7 mouse cellular contexts compared by ENCODE assay signal in genomic region chr7:45125144-45125600, GRCm38 (mm10). TPM values are rescaled to one million over a fixed set of nuclear protein-coding genes. Genes with fewer than 3 reads are reported as not detected.
DNase-seq lines count a peak whose midpoint lies in the region; ATAC-seq and TF ChIP-seq lines count a peak whose summit lies in the region.

No protein-coding gene starts in this region.

- H3K9me3 ChIP-seq in stomach, postnatal 0 days (ENCODE audit: control insufficient read depth, low read length) = no peaks in the 10 kb centered on the region

- no peak for ATAC-seq in stomach, postnatal 0 days (ENCODE audit: low FRiP score, low TSS enrichment)
- ATAC-seq in megakaryocyte-erythroid progenitor cell, adult 5-6 weeks (replicated peaks; ENCODE audit: low FRiP score, low TSS enrichment, poor library complexity, severe bottlenecking) = no peak

- 60% methylated on average over 7 of the region's 7 CpGs for WGBS in liver, adult 2 months
- WGBS in stomach, postnatal 0 days = 25% methylated on average over 7 of the region's 7 CpGs

- H3K9ac ChIP-seq in liver, adult 2 months (ENCODE audit: low read depth, low read length) = no peak overlapping the region
- no peak overlapping the region for H3K9ac ChIP-seq in stomach, postnatal 0 days (ENCODE audit: low read length)

- no peak overlapping the region for H3K4me2 ChIP-seq in stomach, postnatal 0 days (replicated peaks; ENCODE audit: low read depth)

- no peak overlapping the region; the same call in 1 of the 2 replicates for H3K27ac ChIP-seq in liver, adult 2 months (replicated peaks; ENCODE audit: insufficient read depth, low read depth, low read length)
- 0 out of 2 replicates have a peak overlapping the region, but pooled peaks have one; percentile 18 for H3K27ac ChIP-seq in stomach, postnatal 0 days (replicated peaks)

- no peak for TF ChIP-seq CTCF in liver, adult 2 months (IDR thresholded peaks at IDR 0.05; ENCODE audit: low read depth, low read length)
- peak; percentile 61 for TF ChIP-seq CTCF in stomach, postnatal 0 days (IDR thresholded peaks at IDR 0.05; ENCODE audit: low read depth)

- H3K4me1 ChIP-seq in liver, adult 2 months (ENCODE audit: control insufficient read depth, insufficient read depth, low read length) = peaks cover 30% of the 10 kb centered on the region
- 0 out of 2 replicates have a peak, but pooled peaks cover 5% of the 10 kb centered on the region for H3K4me1 ChIP-seq in stomach, postnatal 0 days (replicated peaks; ENCODE audit: control insufficient read depth, insufficient read depth)

- no peak for TF ChIP-seq POLR2A in liver, adult 2 months (IDR thresholded peaks at IDR 0.05; ENCODE audit: extremely low read depth, insufficient read depth, low read length)

- H3K27me3 ChIP-seq in liver, adult 2 months (ENCODE audit: control insufficient read depth, insufficient read depth, low read length) = no peaks in the 10 kb centered on the region
- no peaks in the 10 kb centered on the region for H3K27me3 ChIP-seq in stomach, postnatal 0 days (ENCODE audit: control insufficient read depth, insufficient read depth, low read length)

- no peak overlapping the region for H3K4me3 ChIP-seq in liver, adult 2 months (ENCODE audit: insufficient read depth, low read depth, low read length)
- no peak overlapping the region for H3K4me3 ChIP-seq in stomach, postnatal 0 days (ENCODE audit: low read depth, low read length)

- TF ChIP-seq EP300 in stomach, postnatal 0 days (optimal IDR thresholded peaks at IDR 0.05) = no peak

- peaks cover 30% of the 10 kb centered on the region; the same call in 1 of the 2 replicates for H3K36me3 ChIP-seq in liver, adult 2 months (ENCODE audit: control insufficient read depth, insufficient read depth, low read length)
- peaks cover 24% of the 10 kb centered on the region for H3K36me3 ChIP-seq in stomach, postnatal 0 days (ENCODE audit: control insufficient read depth, insufficient read depth, low read length)

- H3K79me2 ChIP-seq in liver, adult 2 months (ENCODE audit: control insufficient read depth, insufficient read depth, low read length) = peaks cover 11% of the 10 kb centered on the region; the same call in 1 of the 2 replicates

- peak; percentile 12 for DNase-seq in thymus, postnatal 25 days
- no peak for DNase-seq in thymus, adult 18-20 months
- DNase-seq in fibroblast of lung, adult 2 months (ENCODE audit: low read depth) = peak; percentile 40
- DNase-seq in liver, adult 2 months (ENCODE audit: extremely low read depth, low read depth, low spot score) = peak; percentile 39
- no peak for DNase-seq in stomach, postnatal 0 days (ENCODE audit: low spot score)
- DNase-seq in right cerebral cortex, postnatal 25 days = no peak

RNA-seq across cellular contexts. Expression of gene Rps11, which starts 0.9 kb away (rescaled TPM):
- total RNA-seq in liver, adult 2 months (2014; rRNA removed) = 355 and 400 TPM in 2 replicates
- 95.1 and 111 TPM in 2 replicates for polyA plus RNA-seq in liver, adult 2 months (2012; rRNA removed)
- 1,142 and 1,191 TPM in 2 replicates for polyA plus RNA-seq in stomach, postnatal 0 days (2015; fragmentation: Nextera tagmentation; extraction: Ambion mirVana)
- total RNA-seq in megakaryocyte-erythroid progenitor cell, adult 5-6 weeks (2014; fragmentation: Nextera tagmentation) = 3,773 and 4,118 TPM in 2 replicates
- 1,409 and 1,705 TPM in 2 replicates for total RNA-seq in megakaryocyte-erythroid progenitor cell, adult 5-6 weeks (2017)

RNA-seq across cellular contexts. Expression of gene Rpl13a, which starts 3.4 kb away (rescaled TPM):
- total RNA-seq in liver, adult 2 months (2014; rRNA removed) = 1,440 and 1,681 TPM in 2 replicates
- polyA plus RNA-seq in liver, adult 2 months (2012; rRNA removed) = 488 and 544 TPM in 2 replicates
- polyA plus RNA-seq in stomach, postnatal 0 days (2015; fragmentation: Nextera tagmentation; extraction: Ambion mirVana) = 1,442 and 1,485 TPM in 2 replicates
- 4,705 and 4,844 TPM in 2 replicates for total RNA-seq in megakaryocyte-erythroid progenitor cell, adult 5-6 weeks (2014; fragmentation: Nextera tagmentation)
- 4,178 and 4,889 TPM in 2 replicates for total RNA-seq in megakaryocyte-erythroid progenitor cell, adult 5-6 weeks (2017)

RNA-seq across cellular contexts. Expression of gene Gm45713, which starts 10.9 kb away (rescaled TPM):
- 0.13 TPM in 1 of 2 replicates, not detected in the other for total RNA-seq in liver, adult 2 months (2014; rRNA removed)
- 0.98 TPM in 1 of 2 replicates, not detected in the other for polyA plus RNA-seq in liver, adult 2 months (2012; rRNA removed)
- 0.17 and 1.1 TPM in 2 replicates for polyA plus RNA-seq in stomach, postnatal 0 days (2015; fragmentation: Nextera tagmentation; extraction: Ambion mirVana)
- not detected in 2 replicates for total RNA-seq in megakaryocyte-erythroid progenitor cell, adult 5-6 weeks (2014; fragmentation: Nextera tagmentation)
- 0.61 TPM in 1 of 2 replicates, not detected in the other for total RNA-seq in megakaryocyte-erythroid progenitor cell, adult 5-6 weeks (2017)

RNA-seq across cellular contexts. Expression of gene Flt3l, which starts 11.1 kb away (rescaled TPM):
- total RNA-seq in liver, adult 2 months (2014; rRNA removed) = 3.2 and 5.4 TPM in 2 replicates
- polyA plus RNA-seq in liver, adult 2 months (2012; rRNA removed) = 20.8 and 30.8 TPM in 2 replicates
- 2.2 and 2.3 TPM in 2 replicates for polyA plus RNA-seq in stomach, postnatal 0 days (2015; fragmentation: Nextera tagmentation; extraction: Ambion mirVana)
- 35.8 and 48.2 TPM in 2 replicates for total RNA-seq in megakaryocyte-erythroid progenitor cell, adult 5-6 weeks (2014; fragmentation: Nextera tagmentation)
- 8.5 and 23.5 TPM in 2 replicates for total RNA-seq in megakaryocyte-erythroid progenitor cell, adult 5-6 weeks (2017)

RNA-seq across cellular contexts. Expression of gene Fcgrt, which starts 21.5 kb away (rescaled TPM):
- 163 and 188 TPM in 2 replicates for total RNA-seq in liver, adult 2 months (2014; rRNA removed)
- polyA plus RNA-seq in liver, adult 2 months (2012; rRNA removed) = 170 and 193 TPM in 2 replicates
- 76.1 and 76.9 TPM in 2 replicates for polyA plus RNA-seq in stomach, postnatal 0 days (2015; fragmentation: Nextera tagmentation; extraction: Ambion mirVana)
- total RNA-seq in megakaryocyte-erythroid progenitor cell, adult 5-6 weeks (2014; fragmentation: Nextera tagmentation) = 0.82 TPM in 1 of 2 replicates, not detected in the other
- total RNA-seq in megakaryocyte-erythroid progenitor cell, adult 5-6 weeks (2017) = 1.1 and 1.8 TPM in 2 replicates

Comparison
In these comparisons a context has a peak if more than half of its experiments do, and no peak if none do; other contexts are left out.
1. DNase-seq: peak in thymus, postnatal 25 days (single experiment), fibroblast of lung, adult 2 months (single experiment) and liver, adult 2 months (single experiment); none in thymus, adult 18-20 months (0 of 2), stomach, postnatal 0 days (single experiment) and right cerebral cortex, postnatal 25 days (single experiment).